Mouse (Mus musculus): ENCODE results near the gene Dnajc7.

DNA sequence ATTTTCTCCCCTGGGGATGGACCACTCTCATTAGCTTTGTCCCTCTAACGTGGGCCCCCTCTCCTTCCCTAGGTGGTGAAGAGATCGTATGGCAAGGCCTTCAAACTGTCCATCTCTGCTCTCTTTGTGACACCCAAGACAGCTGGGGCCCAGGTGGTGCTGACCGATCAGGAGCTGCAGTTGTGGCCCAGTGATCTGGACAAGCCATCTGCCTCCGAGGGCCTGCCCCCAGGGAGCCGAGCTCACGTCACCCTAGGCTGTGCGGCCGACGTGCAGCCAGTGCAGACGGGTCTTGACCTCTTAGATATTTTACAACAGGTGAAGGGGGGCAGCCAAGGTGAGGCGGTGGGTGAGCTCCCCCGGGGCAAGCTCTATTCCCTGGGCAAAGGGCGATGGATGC is 39.7 kb downstream of the Dnajc7 start:
- TF ChIP-seq CTCF (IDR thresholded peaks at IDR 0.05; ENCODE audit: low read depth) (no peak), EP300 (optimal IDR thresholded peaks at IDR 0.05) (no peak)

All from stomach, postnatal 0 days (tissue).